Mouse (Mus musculus) liver, embryonic 14.5 days (tissue): ENCODE measurements around the gene Uba6. TPM values are rescaled to one million over a fixed set of nuclear protein-coding genes. Genes with fewer than 3 reads are reported as not detected.

Experiments
- ATAC-seq: fragments of 200-750 bp; cut with Nextera tagmentation; 2 replicates; pipeline ENCODE4 v1.8.0; 2017; ENCODE audit warnings: moderate number of reproducible peaks, mild to moderate bottlenecking, moderate library complexity; ENCODE audit not compliant: insufficient read depth
- DNase-seq, 3 experiments: peaks; one replicate each; pipeline ENCODE4 v3.0.0-alpha.2; 2012 to 2013; ENCODE audit warnings: low read depth in 3 of 3, low spot score in 3 of 3
- H3K27ac ChIP-seq: fragments of 300-500 bp; sonication (generic); 2 replicates; pipeline ENCODE4 v1.5.1; 2014; ENCODE audit warnings: moderate library complexity, mild to moderate bottlenecking, control low read depth, inconsistent platforms
- H3K27me3 ChIP-seq: fragments of 300-500 bp; sonication (generic); 2 replicates; pipeline ENCODE4 v1.6.1; 2014; ENCODE audit warnings: mild to moderate bottlenecking, low read length, moderate library complexity; ENCODE audit not compliant: control insufficient read depth, insufficient read depth
- H3K36me3 ChIP-seq: fragments of 300-500 bp; sonication (generic); replicated peaks from 2 replicates; pipeline ENCODE4 v1.6.1; 2014; ENCODE audit warnings: low read depth; ENCODE audit not compliant: control insufficient read depth, insufficient read depth
- H3K4me1 ChIP-seq, 2 experiments: fragments of 200-500 bp in 1 of 2; fragments of 300-500 bp in 1 of 2; sonication (generic) in 1 of 2; replicated peaks; 2 replicates each; pipeline ENCODE4 v1.6.1; 2012 to 2014; ENCODE audit warnings: antibody characterized with exemption in 1 of 2, inconsistent platforms in 1 of 2, low read length in 1 of 2; ENCODE audit not compliant: control insufficient read depth in 2 of 2, insufficient read depth in 2 of 2
- H3K4me2 ChIP-seq: fragments of 300-500 bp; sonication (generic); 2 replicates; pipeline ENCODE4 v1.6.1; 2014; ENCODE audit warnings: low read depth, mild to moderate bottlenecking, control low read depth, moderate library complexity
- H3K4me3 ChIP-seq, 2 experiments: fragments of 200-500 bp in 1 of 2; fragments of 300-500 bp in 1 of 2; sonication (generic) in 1 of 2; 2 replicates each; pipeline ENCODE4 v1.5.1; 2012 to 2014; ENCODE audit warnings: low read depth in 2 of 2, low read length in 2 of 2, mild to moderate bottlenecking in 2 of 2, control low read depth in 1 of 2, inconsistent platforms in 1 of 2, moderate library complexity in 1 of 2; ENCODE audit not compliant: insufficient read depth in 1 of 2
- H3K9ac ChIP-seq: fragments of 300-500 bp; sonication (generic); replicated peaks from 2 replicates; pipeline ENCODE4 v1.6.1; 2014; ENCODE audit warnings: mild to moderate bottlenecking, control low read depth, moderate library complexity
- H3K9me3 ChIP-seq: fragments of 300-500 bp; sonication (generic); 2 replicates; pipeline ENCODE4 v1.6.1; 2016; ENCODE audit warnings: low read length, mixed read lengths; ENCODE audit not compliant: control insufficient read depth
- CTCF ChIP-seq: IDR thresholded peaks from 2 replicates; pipeline ENCODE4 v1.5.1; 2016; ENCODE audit warnings: antibody characterized with exemption, low read depth, control low read depth
- EP300 ChIP-seq: IDR thresholded peaks from 2 replicates; pipeline ENCODE4 v1.6.1; 2016; ENCODE audit warnings: antibody characterized with exemption, low read depth
- WGBS: fragments of 180-500 bp; shearing (Covaris S2); extraction: QIAGEN DNeasy Blood & Tissue Kit; methylation state at CpG from one replicate; pipeline ENCODE4 v1.1.7; 2014; ENCODE audit not compliant: insufficient replicate concordance; 5-methylcytosine and 5-hydroxymethylcytosine counted together
- polyA plus RNA-seq, 2 experiments: library from polyadenylated mRNA; depleted of rRNA in 1 of 2; stranded (reverse) in 1 of 2; unstranded in 1 of 2; fragments of >200 nt; fragmentation: Nextera tagmentation in 1 of 2; extraction: Ambion mirVana in 1 of 2; gene quantifications; 2 replicates each; pipeline versions ENCODE4 v1.2.1 to v1.2.3; 2012 to 2014

Gene Uba6
- polyA plus RNA-seq, 2 experiments: 2.5 to 4.2 TPM

- no peak for DNase-seq
- H3K27me3 ChIP-seq: no peaks in the 10 kb centered on the region
- ATAC-seq: no peak
- no peak overlapping the region for H3K4me3 ChIP-seq
- no peak overlapping the region for H3K9ac ChIP-seq
- WGBS: 68% methylated on average over 9 of the region's 9 CpGs
- no peak overlapping the region for H3K4me2 ChIP-seq
- H3K36me3 ChIP-seq: no peaks in the 10 kb centered on the region; the same call in none of the 2 replicates
- H3K27ac ChIP-seq: no peak overlapping the region
- H3K4me1 ChIP-seq: no peaks in the 10 kb centered on the region
- H3K9me3 ChIP-seq: no peaks in the 10 kb centered on the region
- TF ChIP-seq CTCF (no peak), EP300 (no peak)
Measured at GRCm38 (mm10) chr5:86118457-86119094, 54.0 kb downstream of the Uba6 start.

DNA sequence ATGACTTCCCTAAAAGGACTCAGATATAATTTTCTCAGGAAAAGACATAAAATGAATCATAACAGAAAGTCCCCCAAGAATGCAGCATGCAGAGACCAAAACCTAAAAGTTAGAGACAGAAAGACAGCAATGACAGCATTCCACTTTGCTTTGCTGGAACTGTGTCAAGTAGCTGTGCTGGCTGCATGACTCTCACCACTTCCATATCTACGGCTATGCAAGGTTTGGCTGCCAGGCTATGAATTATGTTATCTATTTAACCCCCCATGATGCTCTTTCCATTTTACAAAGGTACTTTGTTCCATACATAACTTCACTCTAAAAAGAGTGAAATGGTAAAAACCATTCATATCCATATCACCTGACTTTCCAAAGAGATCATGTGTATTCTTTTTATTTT, 58.6 kb downstream of the Uba6 start:
- Histone ChIP-seq H3K4me2 (no peak overlapping the region), H3K36me3 (no peaks in the 10 kb centered on the region; the same call in 1 of the 2 replicates), H3K4me1 (no peaks in the 10 kb centered on the region), H3K27me3 (no peaks in the 10 kb centered on the region), H3K9me3 (no peaks in the 10 kb centered on the region), H3K9ac (no peak overlapping the region), H3K4me3 (no peak overlapping the region), H3K27ac (no peak overlapping the region)
- TF ChIP-seq CTCF: no peak
- TF ChIP-seq EP300: no peak
- ATAC-seq (no peak), DNase-seq (no peak)
- 58% methylated on average over 1 of the region's 1 CpGs for WGBS

DNA sequence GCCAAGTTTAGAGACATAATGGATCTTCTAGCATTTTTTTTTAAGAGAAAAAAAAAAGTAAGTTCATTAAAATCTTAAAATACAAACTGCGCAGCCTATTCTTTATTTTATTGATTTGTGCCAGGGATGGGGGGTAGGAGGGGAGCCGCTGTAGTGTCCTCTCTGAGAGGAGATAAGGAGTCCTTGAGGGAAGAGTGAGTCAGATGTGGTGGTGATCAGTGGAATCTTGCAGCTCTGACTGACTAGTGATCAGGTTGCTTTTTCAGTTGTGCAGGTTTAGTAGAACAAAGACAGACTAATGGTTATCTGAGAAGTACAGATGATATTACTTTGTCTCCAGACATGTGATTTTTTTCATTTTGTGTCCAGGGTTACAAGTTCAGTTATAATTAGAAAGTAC, 59.6 kb downstream of the Uba6 start:
- no peak overlapping the region for H3K4me2 ChIP-seq
- ATAC-seq (no peak), DNase-seq (no peak)
- no peak overlapping the region for H3K9ac ChIP-seq
- 61% methylated on average over 2 of the region's 2 CpGs for WGBS
- no peaks in the 10 kb centered on the region for H3K36me3 ChIP-seq
- no peaks in the 10 kb centered on the region for H3K9me3 ChIP-seq
- H3K27me3 ChIP-seq: no peaks in the 10 kb centered on the region
- H3K4me1 ChIP-seq: no peaks in the 10 kb centered on the region
- TF ChIP-seq EP300 (no peak), CTCF (no peak)
- no peak overlapping the region for H3K27ac ChIP-seq
- H3K4me3 ChIP-seq: no peak overlapping the region

DNA sequence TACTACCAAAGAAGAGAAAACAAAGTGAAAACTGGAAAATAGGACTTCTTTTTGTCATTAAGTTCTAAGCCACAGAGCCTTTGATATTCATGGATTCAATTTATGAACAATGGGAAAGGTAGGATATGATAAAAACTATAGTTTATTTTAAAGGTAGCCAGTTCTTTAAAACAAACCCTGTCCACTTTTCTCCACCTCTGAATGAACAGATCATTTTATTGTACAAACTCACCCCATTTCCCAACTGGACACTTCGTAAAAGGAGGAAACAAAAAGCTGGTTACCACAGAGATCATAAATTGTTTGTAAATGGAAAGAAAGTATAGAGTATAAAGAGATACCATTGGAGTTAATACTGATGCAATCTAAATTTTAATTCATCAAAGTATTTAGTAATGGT, 61.5 kb downstream of the Uba6 start:
- 60% methylated on average over 1 of the region's 1 CpGs for WGBS
- H3K4me2 ChIP-seq: no peak overlapping the region
- H3K9ac ChIP-seq: no peak overlapping the region
- no peak overlapping the region for H3K4me3 ChIP-seq
- TF ChIP-seq EP300 (no peak), CTCF (no peak)
- no peak for DNase-seq
- H3K9me3 ChIP-seq: no peaks in the 10 kb centered on the region
- ATAC-seq: no peak
- no peaks in the 10 kb centered on the region for H3K4me1 ChIP-seq
- no peak overlapping the region for H3K27ac ChIP-seq
- H3K36me3 ChIP-seq: no peaks in the 10 kb centered on the region
- H3K27me3 ChIP-seq: no peaks in the 10 kb centered on the region

- Histone ChIP-seq H3K27ac (no peak overlapping the region), H3K4me2 (no peak overlapping the region), H3K4me3 (no peak overlapping the region), H3K9me3 (no peaks in the 10 kb centered on the region), H3K4me1 (no peaks in the 10 kb centered on the region), H3K9ac (no peak overlapping the region), H3K36me3 (no peaks in the 10 kb centered on the region), H3K27me3 (no peaks in the 10 kb centered on the region)
- no peak for ATAC-seq
- TF ChIP-seq CTCF (no peak), EP300 (no peak)
- DNase-seq: no peak
- WGBS: 57% methylated on average over 2 of the region's 2 CpGs
Measured at GRCm38 (mm10) chr5:86106610-86107009, 66.0 kb downstream of the Uba6 start.
